Mouse (Mus musculus): ENCODE measurements at regions not wholly inside any gene's neighbourhood (a gene's known extent, or its start where the extent isn't known, plus 50 kb on each side); places are given as distances from the start of the nearest gene placed in this dataset.

DNA sequence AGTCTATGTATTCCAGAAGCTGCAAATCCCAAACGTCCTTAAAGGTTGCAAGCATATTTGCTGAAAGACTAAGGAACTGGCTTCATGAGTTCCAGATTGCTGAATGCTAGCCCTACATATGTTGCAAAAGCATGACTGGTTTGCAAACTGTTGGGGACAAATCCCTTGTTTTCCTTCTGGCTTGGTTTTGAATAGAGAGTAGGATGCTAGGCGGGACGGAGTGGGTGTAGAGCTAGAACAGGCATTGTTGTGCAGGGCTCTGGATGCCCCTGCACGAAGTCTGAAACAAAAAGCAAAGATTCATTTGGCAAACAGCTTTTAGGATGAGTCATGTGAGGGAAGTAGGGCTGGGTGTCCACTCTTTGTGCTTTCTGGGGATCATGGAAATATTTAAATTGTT is 500.9 kb upstream of the Cnksr2 start:
- DNase-seq (ENCODE audit: low spot score in 2 of 2) = no peak

DNA sequence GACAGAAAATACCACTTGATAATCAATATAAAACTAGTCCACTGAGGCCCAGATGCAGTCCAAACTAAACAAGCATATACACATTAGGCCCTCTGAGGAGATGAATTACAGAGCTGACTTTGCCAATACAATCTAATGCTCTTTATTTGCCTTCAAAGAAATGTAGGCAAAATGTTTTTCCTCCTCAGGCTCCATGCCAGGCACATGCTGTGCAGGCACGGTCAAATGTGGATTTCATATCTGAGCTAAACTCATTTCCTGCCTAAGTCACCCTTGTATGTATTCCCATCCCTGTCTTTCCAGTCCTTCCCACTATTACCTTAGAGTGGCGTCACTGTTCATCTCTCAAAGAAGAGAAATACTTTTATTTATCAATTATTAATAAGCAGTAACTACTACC is 534.8 kb upstream of the Cnksr2 start:
- DNase-seq (ENCODE audit: low spot score in 2 of 2) = no peak

DNA sequence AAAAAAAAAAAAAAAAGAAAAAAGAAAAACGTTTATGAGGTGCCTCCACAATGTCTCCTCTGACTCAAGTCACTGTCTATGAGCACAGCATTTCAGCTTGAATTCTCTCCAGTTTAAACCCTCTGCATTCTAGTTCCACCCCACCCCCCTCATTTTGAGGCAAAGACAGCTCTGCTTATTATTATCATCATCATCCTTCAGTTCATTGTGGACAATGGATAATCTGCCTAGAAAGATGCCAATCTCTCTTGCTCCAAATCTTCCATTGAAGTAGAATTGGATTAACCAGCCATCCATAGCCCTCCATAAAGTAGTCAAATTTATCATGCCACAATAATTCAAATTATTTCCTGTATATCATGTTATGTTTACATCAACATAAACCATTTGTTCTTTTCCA is 570.0 kb upstream of the Cnksr2 start:
- no peak for DNase-seq (ENCODE audit: low spot score in 2 of 2)

DNA sequence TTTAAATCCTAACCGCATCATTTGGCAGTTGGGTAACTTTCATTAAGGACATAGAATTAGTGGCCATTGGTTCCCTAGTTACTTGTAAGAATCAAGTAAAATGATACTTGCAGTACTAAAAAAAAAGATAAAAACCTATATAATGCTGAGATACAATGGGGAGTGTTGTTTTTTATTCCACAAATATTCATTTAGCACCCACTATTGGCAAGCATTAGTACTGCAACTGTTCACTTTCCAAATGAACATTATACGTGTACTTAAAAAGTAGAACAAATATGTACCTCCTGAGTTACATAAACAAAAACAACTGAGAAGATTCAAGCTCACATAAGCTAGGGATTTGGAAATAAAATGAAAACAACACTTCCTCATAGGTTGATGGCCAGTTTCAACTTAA is 570.5 kb upstream of the Cnksr2 start:
- DNase-seq (ENCODE audit: low spot score in 2 of 2) = no peak

DNA sequence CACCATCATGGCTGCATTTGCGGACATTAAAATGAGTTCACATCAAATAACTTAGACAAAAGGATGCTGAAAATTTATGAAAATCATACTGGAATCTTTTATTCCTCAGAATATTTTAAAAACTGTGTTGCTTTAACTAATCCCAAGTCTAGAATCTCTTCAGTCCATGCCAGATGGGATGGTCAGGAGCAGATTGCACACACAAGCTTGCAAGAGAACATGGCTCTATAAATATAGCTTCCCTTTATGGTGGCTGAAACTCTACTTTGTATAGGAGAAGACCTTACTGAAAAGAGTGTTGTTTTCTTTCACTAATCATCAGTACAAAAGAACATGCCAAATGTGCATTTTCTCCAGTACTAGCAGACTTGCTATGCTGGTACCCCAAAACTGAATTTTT is 570.9 kb upstream of the Cnksr2 start:
- DNase-seq (ENCODE audit: low spot score in 2 of 2) = no peak

DNA sequence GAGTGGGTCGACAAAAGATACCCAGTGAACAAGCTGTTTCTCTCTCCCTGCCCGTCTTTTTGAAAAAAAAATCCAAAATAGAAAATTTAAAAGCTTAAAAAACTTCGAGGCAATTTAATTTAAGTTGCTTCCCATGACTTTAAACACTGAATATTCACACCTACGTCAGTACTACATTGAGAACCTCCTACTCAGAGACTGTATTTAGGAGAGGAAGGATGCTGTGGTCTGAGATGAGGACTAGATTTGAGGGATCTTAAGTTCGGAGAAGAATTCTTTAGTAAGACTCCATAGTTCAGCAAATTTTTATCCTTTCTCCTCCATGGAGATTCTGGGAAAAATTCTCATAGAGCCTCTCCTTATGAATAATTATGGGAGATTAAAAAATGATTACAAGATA is 571.4 kb upstream of the Cnksr2 start:
- no peak for DNase-seq (ENCODE audit: low spot score in 2 of 2)

DNA sequence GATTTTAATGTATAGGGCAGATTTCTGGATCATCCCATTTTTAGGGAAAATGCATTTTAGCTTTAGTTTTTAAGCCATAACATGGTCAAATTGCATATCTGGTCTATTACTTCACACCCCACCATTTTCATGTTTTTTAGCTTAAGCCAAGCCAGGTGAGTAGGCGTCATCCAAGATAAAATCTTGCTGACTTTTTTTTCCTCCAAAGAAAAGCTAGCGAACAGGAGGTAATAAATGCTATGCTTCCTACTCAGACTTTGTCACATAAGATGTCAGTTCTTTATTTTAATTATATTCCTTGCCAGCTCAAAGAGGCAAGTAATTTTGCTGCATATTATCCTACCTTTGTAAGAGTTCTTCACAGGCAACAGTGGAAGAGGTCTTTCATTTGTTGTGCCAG is 572.0 kb upstream of the Cnksr2 start:
- DNase-seq (ENCODE audit: low spot score in 2 of 2) = no peak

DNA sequence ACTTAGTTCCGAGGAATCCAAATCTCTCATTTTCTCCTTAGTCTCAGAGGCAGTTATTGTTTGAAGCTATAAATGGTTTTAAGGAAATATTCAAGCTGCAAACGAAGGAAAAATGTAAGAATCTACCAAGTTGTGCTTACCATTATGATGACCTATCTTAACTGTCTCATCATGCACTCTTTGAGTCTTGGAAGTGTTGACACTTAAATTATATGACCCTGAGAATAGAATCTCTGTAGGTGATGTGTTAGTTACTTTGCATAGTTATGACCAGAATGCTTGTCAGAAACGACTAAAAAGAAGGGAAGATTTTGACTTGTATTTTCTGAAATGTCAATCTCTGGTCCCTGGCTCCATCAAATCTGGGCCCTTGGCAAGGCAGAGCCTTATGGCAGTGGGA is 582.7 kb upstream of the Rps6ka3 start:
- no peak for DNase-seq (ENCODE audit: low spot score in 2 of 2)

DNA sequence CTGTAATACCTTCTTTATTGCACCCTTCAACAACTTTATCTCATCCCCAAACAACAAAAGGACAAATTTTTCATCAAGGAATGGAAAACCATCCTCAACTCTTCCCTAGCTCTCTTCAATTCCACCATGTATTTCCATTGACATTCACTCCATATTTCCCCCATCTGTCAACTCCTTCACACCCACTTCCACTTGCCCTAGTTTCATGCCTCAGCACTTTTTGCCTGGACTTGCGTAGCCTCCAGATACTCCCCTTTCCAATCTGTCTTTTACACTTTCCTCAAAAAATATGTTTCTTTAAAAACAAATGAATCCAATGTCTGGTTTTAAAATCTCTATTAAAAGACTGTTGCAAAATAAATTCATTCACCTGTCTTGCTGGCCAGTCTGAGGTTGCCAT is 577.7 kb upstream of the Rps6ka3 start:
- no peak for DNase-seq (ENCODE audit: low spot score in 2 of 2)

DNA sequence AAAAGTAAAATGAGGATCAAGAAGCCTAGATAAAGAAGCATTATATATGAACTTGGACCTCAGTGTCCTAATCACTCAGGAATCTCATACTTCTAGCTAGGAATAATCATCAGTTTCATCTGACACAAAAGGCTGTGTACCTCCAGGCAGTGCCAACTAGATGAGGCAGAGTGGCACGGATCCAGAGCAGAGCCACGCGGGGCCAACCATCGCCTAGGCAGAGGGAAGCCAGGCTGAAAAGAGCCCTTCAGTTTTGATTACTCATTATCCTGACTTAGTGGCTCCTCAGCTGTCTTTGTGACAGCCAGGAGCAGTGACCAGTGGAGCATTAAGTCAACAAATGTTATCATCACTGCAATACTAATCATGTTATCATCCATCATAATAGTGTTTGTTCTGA is 557.9 kb upstream of the Rps6ka3 start:
- DNase-seq (ENCODE audit: low spot score in 2 of 2) = peak; percentile 19 to 64

DNA sequence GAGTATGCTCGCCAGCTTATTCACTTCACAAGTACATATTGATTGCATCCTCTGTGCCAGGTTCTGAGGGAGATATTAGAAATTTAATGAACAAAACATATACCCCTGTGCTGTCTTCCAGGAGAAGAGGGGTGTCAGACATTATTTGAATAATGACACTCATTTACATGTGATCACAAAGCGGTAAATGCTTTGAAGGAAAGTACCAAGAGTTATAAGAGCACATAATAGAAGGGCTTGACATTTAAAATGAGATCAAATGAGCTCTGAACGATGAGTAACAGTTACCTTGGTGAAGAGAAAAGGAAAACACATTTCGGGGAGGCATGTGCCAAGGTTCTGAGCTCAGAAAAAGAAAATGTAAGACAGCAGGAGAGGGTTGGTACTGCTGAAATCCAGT is 553.9 kb upstream of the Rps6ka3 start:
- no peak for DNase-seq (ENCODE audit: low spot score in 2 of 2)

DNA sequence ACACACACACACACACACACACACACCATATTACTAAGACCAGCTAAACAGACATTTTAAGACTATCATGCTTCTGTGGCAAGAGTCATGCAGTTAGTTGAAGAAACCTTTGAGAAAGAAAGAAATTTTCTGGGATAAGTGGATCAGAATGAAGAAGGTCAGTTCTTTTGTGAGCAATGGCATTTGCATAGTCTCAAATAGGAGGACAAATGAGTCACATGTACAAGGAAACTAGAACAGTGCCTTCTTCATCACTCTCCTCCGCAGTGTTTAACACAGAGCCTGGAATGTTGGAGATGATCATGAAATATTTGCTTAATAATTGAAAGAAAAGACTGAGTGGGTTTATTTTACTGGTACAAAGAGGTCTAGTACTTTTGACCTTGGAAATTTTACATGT is 515.9 kb upstream of the Rps6ka3 start:
- no peak for DNase-seq (ENCODE audit: low spot score in 2 of 2)

DNA sequence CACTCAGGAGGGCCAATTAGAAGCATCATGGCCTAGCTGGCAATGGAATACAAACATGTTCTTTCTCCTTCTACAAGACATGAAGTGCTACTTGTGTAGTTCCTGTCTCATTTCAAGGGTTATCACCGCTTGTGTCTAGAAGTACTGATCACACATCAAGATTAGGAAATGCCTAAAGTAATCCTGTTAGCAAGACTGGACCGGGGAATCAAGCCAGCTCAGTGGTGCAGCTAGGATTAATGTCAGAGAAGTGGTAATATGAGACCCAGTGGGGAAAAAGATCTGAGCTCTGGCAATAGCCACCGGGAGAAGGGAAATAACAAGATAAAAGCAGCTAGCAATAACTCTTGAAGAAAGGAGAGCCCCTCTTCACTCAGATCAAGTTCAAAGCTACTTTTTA is 506.7 kb upstream of the Rps6ka3 start:
- no peak for DNase-seq (ENCODE audit: low spot score in 2 of 2)

DNA sequence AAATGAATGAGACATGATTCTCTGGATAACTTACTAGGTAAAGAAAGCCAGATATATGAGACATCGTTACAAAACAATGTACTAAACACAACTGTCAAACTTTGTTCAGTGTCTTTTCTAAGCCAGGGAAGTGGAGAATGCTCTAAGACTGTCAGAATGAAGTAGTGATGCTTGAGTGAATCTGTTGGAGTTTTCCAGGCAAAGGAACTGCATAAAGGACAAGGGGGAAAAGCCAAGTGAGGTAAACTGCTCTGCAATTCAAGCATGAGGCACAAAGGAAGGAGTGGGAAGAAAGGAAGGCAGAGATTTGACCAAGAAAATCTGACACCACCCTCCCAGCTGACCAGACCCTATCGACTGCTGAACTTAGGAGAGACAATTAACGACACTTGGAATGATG is 500.3 kb upstream of the Rps6ka3 start:
- DNase-seq (ENCODE audit: low spot score in 2 of 2) = no peak

DNA sequence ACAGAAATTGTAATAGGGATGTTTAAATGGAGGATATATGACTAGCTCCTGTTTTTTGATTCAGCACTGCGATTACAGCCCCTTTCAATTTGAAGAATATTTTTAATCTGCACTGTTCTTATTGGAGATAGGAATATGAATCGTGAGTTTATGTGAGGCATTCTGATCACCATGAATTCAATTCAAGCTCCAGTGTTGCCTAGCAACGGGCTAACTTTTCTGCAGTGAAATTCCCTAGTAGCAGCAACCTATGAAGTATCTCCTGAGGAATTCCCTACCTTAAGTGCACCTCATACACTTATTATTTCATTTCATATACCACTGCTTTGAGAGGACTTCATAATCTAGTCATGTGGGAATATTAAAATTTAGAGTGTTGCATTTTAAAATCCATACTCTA is 465.4 kb upstream of the Rps6ka3 start:
- DNase-seq (ENCODE audit: low spot score in 2 of 2) = no peak

DNA sequence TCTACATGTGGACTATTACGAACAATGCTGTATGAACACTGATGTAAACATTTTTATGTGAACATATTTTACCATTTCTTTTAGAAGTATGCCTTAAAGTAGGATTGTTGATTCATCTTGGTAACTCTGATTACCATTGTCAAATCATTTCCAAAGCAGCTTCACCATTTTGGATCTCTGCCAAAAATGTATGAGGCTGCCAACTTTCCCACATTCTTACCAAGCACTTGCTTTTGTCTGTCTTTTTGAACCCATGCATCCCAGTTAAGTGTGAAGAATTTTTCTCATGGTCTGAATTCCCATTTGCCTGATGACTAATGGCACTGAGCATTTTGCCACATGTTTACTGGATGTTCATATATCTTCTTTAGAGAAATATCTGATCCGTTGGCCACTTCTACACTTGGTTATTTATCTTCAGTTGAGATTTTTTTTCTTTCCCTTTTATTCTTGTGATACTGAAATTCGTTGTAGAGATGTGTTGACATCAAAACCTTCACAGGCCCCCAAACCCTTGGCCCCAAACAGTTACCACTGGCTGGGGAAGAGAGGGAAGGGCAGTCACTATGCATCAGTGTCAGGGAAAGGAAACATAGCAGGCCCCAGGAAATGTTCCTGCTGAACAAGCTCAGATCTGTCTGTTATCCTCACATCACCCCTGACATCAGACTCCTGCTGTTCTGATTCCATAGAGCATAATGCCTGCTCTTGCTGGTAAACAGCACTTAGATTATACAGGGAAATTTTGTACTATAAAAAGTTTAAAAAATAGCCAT is 464.2 kb upstream of the Rps6ka3 start:
- DNase-seq (ENCODE audit: low spot score in 2 of 2) = no peak

Measured in cerebellum, postnatal 4 days (tissue).